Mouse (Mus musculus) heart, adult 2 months (tissue): ENCODE measurements around the gene Cnga1.

Experiments used
- CTCF ChIP-seq: fragments of 200-600 bp; IDR thresholded peaks from 2 replicates; pipeline ENCODE4 v1.8.1; 2022; ENCODE audit warnings: antibody characterized with exemption, mild to moderate bottlenecking, moderate library complexity
- EP300 ChIP-seq: fragments of 200-500 bp; IDR thresholded peaks from 2 replicates; pipeline ENCODE4 v1.6.1; 2011; ENCODE audit warnings: low read depth, low read length, control low read depth; ENCODE audit not compliant: insufficient read depth
- POLR2A ChIP-seq: fragments of 200-500 bp; IDR thresholded peaks from 2 replicates; pipeline ENCODE4 v1.6.1; 2011; ENCODE audit warnings: mild to moderate bottlenecking, low read depth, low read length, control low read depth; ENCODE audit not compliant: insufficient read depth

GRCm38 (mm10) chr5:72621022-72621421 lies 23.1 kb downstream of the Cnga1 start:
- TF ChIP-seq CTCF: no peak
- TF ChIP-seq POLR2A: no peak
- no peak for TF ChIP-seq EP300
